Mouse (Mus musculus): ENCODE results near the gene Sh3bp2.

- TF ChIP-seq POLR2A (IDR thresholded peaks at IDR 0.05; ENCODE audit: insufficient read depth, low read depth, low read length) (no peak), EP300 (IDR thresholded peaks at IDR 0.05; ENCODE audit: insufficient read depth, low read depth, low read length) (no peak), CTCF (IDR thresholded peaks at IDR 0.05) (no peak)
Measured at GRCm38 (mm10) chr5:34587881-34588280, 62.2 kb downstream of the Sh3bp2 start.
